Mouse (Mus musculus): ENCODE data around the gene Pygo2. TPM values are rescaled to one million over a fixed set of nuclear protein-coding genes. Genes with fewer than 3 reads are reported as not detected.

Gene Pygo2
- total and polyA plus RNA-seq, 3 experiments = 21.9 to 40.8 (median 29.7) TPM

DNA sequence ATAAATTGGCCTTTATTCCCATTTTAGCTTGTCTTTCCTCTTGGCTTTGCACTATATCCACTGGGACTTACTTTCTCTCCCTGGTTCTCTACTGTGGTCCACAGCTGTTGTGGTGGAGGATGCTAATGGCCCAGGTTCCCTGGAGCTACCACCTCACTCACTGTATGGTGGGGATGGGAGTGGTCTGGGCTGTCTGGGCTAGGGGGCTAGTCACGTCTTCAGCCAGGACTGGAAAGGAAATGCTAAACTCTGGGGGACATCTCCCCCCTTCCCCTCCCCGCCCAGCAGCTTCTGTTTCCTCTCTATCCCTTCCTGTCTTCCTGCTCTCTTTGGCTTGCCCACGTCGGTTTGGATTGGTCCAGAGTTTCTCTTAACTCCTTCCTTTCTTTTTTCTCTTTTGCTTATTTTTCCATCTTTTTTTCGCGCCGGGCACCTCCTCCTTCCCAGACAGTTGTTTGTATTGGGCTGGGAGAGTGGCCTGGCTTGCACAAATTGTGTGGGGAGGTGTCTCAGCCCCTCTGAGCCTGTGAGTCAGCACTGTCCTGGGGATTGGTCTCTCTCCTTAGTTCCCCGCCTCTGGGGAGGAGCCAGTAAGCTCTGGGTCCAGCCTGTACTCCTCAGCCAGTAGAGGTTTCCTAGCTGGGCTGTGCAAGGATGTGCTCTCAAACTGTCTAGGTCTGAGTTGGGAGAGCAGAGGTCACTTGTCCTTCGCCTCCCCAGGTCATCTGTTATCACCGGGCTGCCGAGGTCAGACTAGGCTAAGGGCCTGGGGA, 8.8 kb upstream of the Pygo2 start:
- H3K9ac ChIP-seq (ENCODE audit: insufficient read depth, low read depth) = no peak overlapping the region
- H3K4me1 ChIP-seq (ENCODE audit: control insufficient read depth in 1 of 2, insufficient read depth in 2 of 2) = peaks cover 18 to 49% of the 10 kb centered on the region in 2 experiments
- H3K4me2 ChIP-seq (ENCODE audit: insufficient read depth, low read depth, poor library complexity, severe bottlenecking) = peak overlapping the region; percentile 42; the same call in 1 of the 2 replicates
- H3K9me3 ChIP-seq (replicated peaks; ENCODE audit: low read length) = no peaks in the 10 kb centered on the region
- TF ChIP-seq ETS1 (conservative IDR thresholded peaks at IDR 0.05; ENCODE audit: low read depth, low read length) (no peak), NRF1 (IDR thresholded peaks at IDR 0.05; ENCODE audit: low read depth, low read length) (no peak), SIN3A (IDR thresholded peaks at IDR 0.05; ENCODE audit: low read length) (no peak), MXI1 (IDR thresholded peaks at IDR 0.05; ENCODE audit: low read depth, low read length) (no peak), E2F4 (IDR thresholded peaks at IDR 0.05; ENCODE audit: insufficient replicate concordance, low read depth, low read length) (no peak), USF1 (IDR thresholded peaks at IDR 0.05; ENCODE audit: low read depth, low read length) (no peak), IRF4 (IDR thresholded peaks at IDR 0.05; ENCODE audit: low read depth, low read length) (no peak), RAD21 (IDR thresholded peaks at IDR 0.05; ENCODE audit: low read depth, low read length) (no peak), CTCF (conservative IDR thresholded peaks at IDR 0.05 in 1 of 2, IDR thresholded peaks at IDR 0.05 in 1 of 2; ENCODE audit: low read depth in 2 of 2, low read length in 2 of 2) (no peak), MAZ (IDR thresholded peaks at IDR 0.05; ENCODE audit: low read depth, low read length) (no peak)
- peaks cover 45% of the 10 kb centered on the region for H3K79me2 ChIP-seq (replicated peaks; ENCODE audit: control insufficient read depth, extremely low read depth, insufficient read depth, poor library complexity, severe bottlenecking)
- no peak overlapping the region for H3K27ac ChIP-seq (ENCODE audit: insufficient read depth, low read depth)
- dilution Hi-C loops (cut with MboI; ENCODE audit: extremely low pct_ligation_motif_present, extremely low pct_unique_long_range_greater_than_20kb, low sequenced_read_pairs) = no loop called here
- H3K27me3 ChIP-seq (replicated peaks) = no peaks in the 10 kb centered on the region
- H3K4me3 ChIP-seq (replicated peaks in 1 of 3; ENCODE audit: low read depth in 2 of 3, low read length in 2 of 3, poor library complexity in 1 of 3) = no peak overlapping the region
- H3K36me3 ChIP-seq (replicated peaks in 1 of 2; ENCODE audit: control insufficient read depth in 1 of 2, insufficient read depth in 1 of 2, low read length in 1 of 2) = peaks cover 34 to 49% of the 10 kb centered on the region in 2 experiments
- in situ Hi-C loops (cut with MboI; ENCODE audit: low pct_ligation_motif_present, low pct_unique_long_range_greater_than_20kb, low sequenced_read_pairs) = no loop called here
- DNase-seq (ENCODE audit: extremely low read depth) = peak; percentile 61

DNA sequence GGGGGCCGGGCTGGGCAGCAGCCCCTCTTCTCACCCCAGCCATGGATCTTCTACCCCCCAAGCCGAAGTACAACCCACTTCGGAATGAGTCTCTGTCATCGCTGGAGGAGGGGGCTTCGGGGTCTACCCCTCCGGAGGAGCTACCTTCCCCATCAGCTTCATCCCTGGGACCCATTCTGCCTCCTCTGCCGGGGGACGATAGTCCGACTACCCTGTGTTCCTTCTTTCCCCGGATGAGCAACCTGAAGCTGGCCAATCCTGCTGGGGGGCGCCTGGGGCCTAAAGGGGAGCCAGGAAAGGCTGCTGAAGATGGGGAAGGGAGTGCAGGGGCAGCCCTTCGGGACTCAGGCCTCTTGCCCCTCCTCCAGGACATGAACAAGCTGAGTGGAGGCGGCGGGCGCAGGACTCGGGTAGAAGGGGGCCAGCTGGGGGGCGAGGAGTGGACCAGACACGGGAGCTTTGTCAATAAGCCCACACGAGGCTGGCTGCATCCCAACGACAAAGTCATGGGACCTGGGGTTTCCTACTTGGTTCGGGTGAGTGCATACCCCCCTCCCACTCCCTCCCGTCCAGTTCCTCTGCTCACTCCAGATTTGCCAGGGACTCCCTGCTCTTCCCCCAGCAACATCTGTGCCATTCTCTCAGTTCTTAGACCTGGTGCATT, 8.1 kb upstream of the Pygo2 start:
- Histone ChIP-seq H3K9me3 (replicated peaks; ENCODE audit: low read length) (no peaks in the 10 kb centered on the region), H3K4me1 (ENCODE audit: control insufficient read depth in 1 of 2, insufficient read depth in 2 of 2) (peaks cover 14 to 42% of the 10 kb centered on the region in 2 experiments), H3K79me2 (replicated peaks; ENCODE audit: control insufficient read depth, extremely low read depth, insufficient read depth, poor library complexity, severe bottlenecking) (peaks cover 37% of the 10 kb centered on the region), H3K27ac (ENCODE audit: insufficient read depth, low read depth) (no peak overlapping the region), H3K4me3 (replicated peaks in 1 of 3; ENCODE audit: low read depth in 2 of 3, low read length in 2 of 3, poor library complexity in 1 of 3) (no peak overlapping the region), H3K4me2 (ENCODE audit: insufficient read depth, low read depth, poor library complexity, severe bottlenecking) (0 out of 2 replicates have a peak overlapping the region, but pooled peaks have one; percentile 42), H3K36me3 (replicated peaks in 1 of 2; ENCODE audit: control insufficient read depth in 1 of 2, insufficient read depth in 1 of 2, low read length in 1 of 2) (peaks cover 38 to 52% of the 10 kb centered on the region in 2 experiments), H3K27me3 (replicated peaks) (no peaks in the 10 kb centered on the region), H3K9ac (ENCODE audit: insufficient read depth, low read depth) (no peak overlapping the region)
- dilution Hi-C loops (cut with MboI; ENCODE audit: extremely low pct_ligation_motif_present, extremely low pct_unique_long_range_greater_than_20kb, low sequenced_read_pairs) (no loop called here), in situ Hi-C loops (cut with MboI; ENCODE audit: low pct_ligation_motif_present, low pct_unique_long_range_greater_than_20kb, low sequenced_read_pairs) (no loop called here)
- no peak for TF ChIP-seq ZC3H11A (IDR thresholded peaks at IDR 0.05; ENCODE audit: low read depth, low read length)
- no peak for TF ChIP-seq NELFE (IDR thresholded peaks at IDR 0.05; ENCODE audit: low read depth, low read length)
- TF ChIP-seq USF1 (IDR thresholded peaks at IDR 0.05; ENCODE audit: low read depth, low read length) = no peak
- TF ChIP-seq TBP (conservative IDR thresholded peaks at IDR 0.05; ENCODE audit: low read depth, low read length) = no peak
- no peak for TF ChIP-seq MEF2A (IDR thresholded peaks at IDR 0.05; ENCODE audit: borderline replicate concordance, low read depth, low read length)
- TF ChIP-seq RAD21 (IDR thresholded peaks at IDR 0.05; ENCODE audit: low read depth, low read length) = no peak
- TF ChIP-seq IRF4 (IDR thresholded peaks at IDR 0.05; ENCODE audit: low read depth, low read length) = no peak
- no peak for TF ChIP-seq MAX (IDR thresholded peaks at IDR 0.05; ENCODE audit: low read length)
- TF ChIP-seq POLR2AphosphoS2 (IDR thresholded peaks at IDR 0.05; ENCODE audit: low read depth, low read length) = no peak
- no peak for TF ChIP-seq TCF12 (IDR thresholded peaks at IDR 0.05; ENCODE audit: low read depth, low read length)
- TF ChIP-seq JUND (conservative IDR thresholded peaks at IDR 0.05; ENCODE audit: low read depth, low read length) = no peak
- no peak for TF ChIP-seq E2F4 (IDR thresholded peaks at IDR 0.05; ENCODE audit: insufficient replicate concordance, low read depth, low read length)
- TF ChIP-seq NRF1 (IDR thresholded peaks at IDR 0.05; ENCODE audit: low read depth, low read length) = no peak
- no peak for DNase-seq (ENCODE audit: extremely low read depth)

Measured in CH12.LX (cell line).